Comparison of ENCODE assay signal across 20 mouse cellular contexts in genomic region chr6:126365495-126365894, GRCm38 (mm10).
DNase-seq lines count a peak whose midpoint lies in the region; ATAC-seq and TF ChIP-seq lines count a peak whose summit lies in the region.
"Had no signal": no experiment of that assay in that cellular context is flagged by ENCODE, and none has a peak within 500 bp of the region (broad histone marks: within the 10 kb centered on the region; RNA-seq: fewer than 3 reads in every experiment).

No protein-coding gene starts in this region.

- no peak overlapping the region for H3K4me3 ChIP-seq in cerebellum, adult 2 months (replicated peaks; ENCODE audit: insufficient read depth, low read depth, low read length)
- no peak overlapping the region for H3K4me3 ChIP-seq in stomach, postnatal 0 days (ENCODE audit: low read depth, low read length)
- H3K4me3 ChIP-seq in heart, embryonic 11.5 days (ENCODE audit: low read depth, low read length) = no peak overlapping the region
- H3K4me3 ChIP-seq in midbrain, embryonic 10.5 days = no peak overlapping the region
- H3K4me3 ChIP-seq: erythroblast, embryonic 14.5 days; forebrain, embryonic 10.5 days; gastrocnemius, adult 2 months; heart, embryonic 13.5 days; hindbrain, embryonic 15.5 days had no signal

- H3K4me2 ChIP-seq in stomach, postnatal 0 days (replicated peaks; ENCODE audit: low read depth) = no peak overlapping the region
- no peak overlapping the region for H3K4me2 ChIP-seq in heart, embryonic 11.5 days
- H3K4me2 ChIP-seq: heart, embryonic 13.5 days; hindbrain, embryonic 15.5 days had no signal

- TF ChIP-seq EP300 in stomach, postnatal 0 days (optimal IDR thresholded peaks at IDR 0.05) = no peak

- H3K36me3 ChIP-seq in stomach, postnatal 0 days (ENCODE audit: control insufficient read depth, insufficient read depth, low read length) = no peaks in the 10 kb centered on the region
- no peaks in the 10 kb centered on the region for H3K36me3 ChIP-seq in heart, embryonic 11.5 days (ENCODE audit: control insufficient read depth, insufficient read depth, low read length)
- no peaks in the 10 kb centered on the region for H3K36me3 ChIP-seq in midbrain, embryonic 10.5 days
- H3K36me3 ChIP-seq: forebrain, embryonic 10.5 days; heart, embryonic 13.5 days; hindbrain, embryonic 15.5 days had no signal

- no peak for TF ChIP-seq POLR2A in cerebellum, adult 2 months (IDR thresholded peaks at IDR 0.05; ENCODE audit: borderline replicate concordance, insufficient read depth, low read length)

- 17% methylated on average over 8 of the region's 8 CpGs for WGBS in cerebellum, adult 2 months
- WGBS in stomach, postnatal 0 days = 79% methylated on average over 8 of the region's 8 CpGs
- 82% methylated on average over 8 of the region's 8 CpGs for WGBS in heart, embryonic 11.5 days (ENCODE audit: insufficient replicate concordance)
- WGBS in midbrain, embryonic 10.5 days = 86% methylated on average over 8 of the region's 8 CpGs

- TF ChIP-seq CTCF in cerebellum, adult 2 months (IDR thresholded peaks at IDR 0.05; ENCODE audit: borderline replicate concordance, insufficient read depth, low read depth, low read length) = no peak
- TF ChIP-seq CTCF in stomach, postnatal 0 days (IDR thresholded peaks at IDR 0.05; ENCODE audit: low read depth) = no peak

- peaks cover 21% of the 10 kb centered on the region for H3K4me1 ChIP-seq in cerebellum, adult 2 months (ENCODE audit: control insufficient read depth, insufficient read depth, low read length)
- H3K4me1 ChIP-seq in stomach, postnatal 0 days (replicated peaks; ENCODE audit: control insufficient read depth, insufficient read depth) = no peaks in the 10 kb centered on the region
- H3K4me1 ChIP-seq in heart, embryonic 11.5 days (ENCODE audit: control insufficient read depth, insufficient read depth, low read length) = no peaks in the 10 kb centered on the region
- no peaks in the 10 kb centered on the region for H3K4me1 ChIP-seq in midbrain, embryonic 10.5 days
- H3K4me1 ChIP-seq: forebrain, embryonic 10.5 days; heart, embryonic 13.5 days; hindbrain, embryonic 15.5 days had no signal

- no peak for ATAC-seq in stomach, postnatal 0 days (ENCODE audit: low FRiP score, low TSS enrichment)
- ATAC-seq in heart, embryonic 11.5 days (replicated peaks; ENCODE audit: insufficient number of reproducible peaks, low FRiP score, low TSS enrichment) = no peak
- ATAC-seq: forebrain, embryonic 14.5 days; intestine, embryonic 16.5 days had no signal

- H3K9me3 ChIP-seq in stomach, postnatal 0 days (ENCODE audit: control insufficient read depth, low read length) = no peaks in the 10 kb centered on the region
- no peaks in the 10 kb centered on the region for H3K9me3 ChIP-seq in heart, embryonic 11.5 days (replicated peaks; ENCODE audit: control insufficient read depth, low read length)
- H3K9me3 ChIP-seq in midbrain, embryonic 10.5 days (replicated peaks) = no peaks in the 10 kb centered on the region
- H3K9me3 ChIP-seq: forebrain, embryonic 10.5 days; heart, embryonic 13.5 days; hindbrain, embryonic 15.5 days had no signal

- peak; percentile 25 for DNase-seq in cerebellum, adult 11 months
- DNase-seq in cerebellum, postnatal 4 days (ENCODE audit: low spot score in 2 of 2) = no peak
- DNase-seq in cerebellum, adult 2 months = peak; percentile 31 to 69
- DNase-seq in cerebellum, postnatal 14 days = peak; percentile 63 to 76
- no peak for DNase-seq in stomach, postnatal 0 days (ENCODE audit: low spot score)
- DNase-seq in adrenal gland, postnatal 36 days = no peak
- no peak for DNase-seq in midbrain, embryonic 10.5 days (ENCODE audit: low spot score)
- DNase-seq: adrenal gland, adult 2 months; adrenal gland, postnatal 25 days; gastrocnemius, adult 2 months; gastrocnemius, postnatal 25 days; heart, postnatal 36 days; kidney, adult 8-10 months had no signal

- no peak overlapping the region for H3K27ac ChIP-seq in cerebellum, adult 2 months (ENCODE audit: insufficient read depth, low read length)
- H3K27ac ChIP-seq in stomach, postnatal 0 days (replicated peaks) = 0 out of 2 replicates have a peak overlapping the region, but pooled peaks have one; percentile 24
- H3K27ac ChIP-seq in heart, embryonic 11.5 days (ENCODE audit: low read depth, low read length) = no peak overlapping the region
- no peak overlapping the region for H3K27ac ChIP-seq in midbrain, embryonic 10.5 days (replicated peaks)
- H3K27ac ChIP-seq: forebrain, embryonic 10.5 days; gastrocnemius, adult 2 months; heart, embryonic 13.5 days; hindbrain, embryonic 15.5 days had no signal

- no peaks in the 10 kb centered on the region for H3K27me3 ChIP-seq in cerebellum, adult 2 months (ENCODE audit: control insufficient read depth, insufficient read depth, low read length)
- H3K27me3 ChIP-seq in stomach, postnatal 0 days (ENCODE audit: control insufficient read depth, insufficient read depth, low read length) = no peaks in the 10 kb centered on the region
- H3K27me3 ChIP-seq in heart, embryonic 11.5 days (ENCODE audit: control insufficient read depth, insufficient read depth, low read length) = no peaks in the 10 kb centered on the region
- H3K27me3 ChIP-seq in midbrain, embryonic 10.5 days (ENCODE audit: low read depth, poor library complexity, severe bottlenecking) = no peaks in the 10 kb centered on the region
- H3K27me3 ChIP-seq: hindbrain, embryonic 15.5 days had no signal

- H3K9ac ChIP-seq in stomach, postnatal 0 days (ENCODE audit: low read length) = no peak overlapping the region
- H3K9ac ChIP-seq in heart, embryonic 11.5 days (ENCODE audit: low read depth, low read length) = no peak overlapping the region
- H3K9ac ChIP-seq: heart, embryonic 13.5 days; hindbrain, embryonic 15.5 days had no signal

Comparison
In these comparisons a context has a peak if more than half of its experiments do, and no peak if none do; other contexts are left out.
1. DNase-seq: peak in cerebellum, adult 11 months (single experiment), cerebellum, adult 2 months (2 of 2) and cerebellum, postnatal 14 days (2 of 2); none in cerebellum, postnatal 4 days (0 of 2), stomach, postnatal 0 days (single experiment), adrenal gland, postnatal 36 days (0 of 2) and midbrain, embryonic 10.5 days (single experiment).